Comparison of ENCODE assay signal across 9 mouse cellular contexts in genomic region chr1:58144384-58145069, GRCm38 (mm10). TPM values are rescaled to one million over a fixed set of nuclear protein-coding genes. Genes with fewer than 3 reads are reported as not detected.
DNase-seq lines count a peak whose midpoint lies in the region; ATAC-seq and TF ChIP-seq lines count a peak whose summit lies in the region.
"Had no signal": no experiment of that assay in that cellular context is flagged by ENCODE, and none has a peak within 500 bp of the region (broad histone marks: within the 10 kb centered on the region; RNA-seq: fewer than 3 reads in every experiment).

No protein-coding gene starts in this region.

- no peak for DNase-seq in cerebellum, adult 11-12 months
- DNase-seq in neural tube, embryonic 10.5 days (ENCODE audit: extremely low spot score, low spot score) = no peak
- peak; percentile 30 for DNase-seq in kidney, adult 2 months
- peak; percentile 11 for DNase-seq in left cerebral cortex, postnatal 4 days
- no peak for DNase-seq in thymus, postnatal 36 days

- no peaks in the 10 kb centered on the region for H3K9me3 ChIP-seq in neural tube, embryonic 15.5 days (replicated peaks)
- H3K9me3 ChIP-seq: embryonic facial prominence, embryonic 12.5 days had no signal

- H3K4me2 ChIP-seq in neural tube, embryonic 15.5 days = no peak overlapping the region
- H3K4me2 ChIP-seq: embryonic facial prominence, embryonic 12.5 days had no signal

- no peak overlapping the region for H3K27ac ChIP-seq in neural tube, embryonic 15.5 days (replicated peaks)
- H3K27ac ChIP-seq in kidney, adult 2 months (ENCODE audit: insufficient read depth, low read depth, low read length) = no peak overlapping the region
- H3K27ac ChIP-seq: embryonic facial prominence, embryonic 12.5 days had no signal

- no peaks in the 10 kb centered on the region for H3K36me3 ChIP-seq in neural tube, embryonic 15.5 days
- H3K36me3 ChIP-seq in kidney, adult 2 months (ENCODE audit: control insufficient read depth, insufficient read depth, low read length) = no peaks in the 10 kb centered on the region
- H3K36me3 ChIP-seq: embryonic facial prominence, embryonic 12.5 days had no signal

- WGBS in neural tube, embryonic 15.5 days = 59% methylated on average over 10 of the region's 10 CpGs
- 23% methylated on average over 10 of the region's 10 CpGs for WGBS in kidney, adult 2 months

- no peak overlapping the region for H3K9ac ChIP-seq in neural tube, embryonic 15.5 days (replicated peaks)
- H3K9ac ChIP-seq: embryonic facial prominence, embryonic 12.5 days had no signal

- intact Hi-C loops in left cerebral cortex, postnatal 4 days (cut with DNase I) = loop anchor here (2.0 kb wide), 1 partner anchor 716 kb away; no protein-coding TSS in a partner anchor

- no peak overlapping the region for H3K4me3 ChIP-seq in neural tube, embryonic 15.5 days (replicated peaks)
- H3K4me3 ChIP-seq in kidney, adult 2 months (ENCODE audit: insufficient read depth, low read depth, low read length) = no peak overlapping the region
- H3K4me3 ChIP-seq: embryonic facial prominence, embryonic 12.5 days had no signal

- TF ChIP-seq CTCF in kidney, adult 2 months (conservative IDR thresholded peaks at IDR 0.05; ENCODE audit: insufficient read depth, insufficient read length, low read depth, low read length) = 0 out of 2 replicates have a peak, but pooled peaks have one; percentile 3

- H3K27me3 ChIP-seq in neural tube, embryonic 15.5 days (replicated peaks) = no peaks in the 10 kb centered on the region
- H3K27me3 ChIP-seq in kidney, adult 2 months (replicated peaks; ENCODE audit: control insufficient read depth, insufficient read depth, low read length) = no peaks in the 10 kb centered on the region
- H3K27me3 ChIP-seq: embryonic facial prominence, embryonic 12.5 days had no signal

- peaks cover 5% of the 10 kb centered on the region; the same call in 1 of the 2 replicates for H3K4me1 ChIP-seq in neural tube, embryonic 15.5 days
- no peaks in the 10 kb centered on the region for H3K4me1 ChIP-seq in kidney, adult 2 months (ENCODE audit: control insufficient read depth, insufficient read depth, low read length)
- H3K4me1 ChIP-seq: embryonic facial prominence, embryonic 12.5 days had no signal

- TF ChIP-seq POLR2A in kidney, adult 2 months (IDR thresholded peaks at IDR 0.05; ENCODE audit: low read depth, low read length) = no peak

- ATAC-seq in cerebellum, adult (ENCODE audit: insufficient number of reproducible peaks, low FRiP score, low TSS enrichment) = peak; percentile 76
- ATAC-seq in neural tube, embryonic 15.5 days (ENCODE audit: low FRiP score) = peak; percentile 53; the same call in 1 of the 2 replicates
- no peak for ATAC-seq in monocyte, adult 5-6 weeks (replicated peaks; ENCODE audit: insufficient number of reproducible peaks, low FRiP score, low TSS enrichment, poor library complexity, severe bottlenecking)

RNA-seq across cellular contexts. Expression of gene Aox3, which starts 31.6 kb away (rescaled TPM):
- polyA plus RNA-seq in neural tube, embryonic 15.5 days (2015; fragmentation: Nextera tagmentation; extraction: Ambion mirVana) = 0.51 and 0.66 TPM in 2 replicates
- polyA plus RNA-seq in kidney, adult 2 months (2012; rRNA removed) = 1.1 and 1.2 TPM in 2 replicates
- total RNA-seq in left cerebral cortex, postnatal 4 days (2021) = 1 to 10 TPM; 1.1 to 1.3 TPM
- 1.3 to 8.5 TPM (median 3.5 TPM) in 3 replicates for total RNA-seq in monocyte, adult 5-6 weeks (2017)

Comparison
In these comparisons a context has a peak if more than half of its experiments do, and no peak if none do; other contexts are left out.
1. DNase-seq: peak in kidney, adult 2 months (single experiment) and left cerebral cortex, postnatal 4 days (single experiment); none in cerebellum, adult 11-12 months (single experiment), neural tube, embryonic 10.5 days (single experiment) and thymus, postnatal 36 days (0 of 2).